Mouse (Mus musculus) erythroblast, embryonic 14.5 days (primary cell): ENCODE measurements around the gene Dcun1d2.

Source experiments
- GATA1 ChIP-seq: IDR thresholded peaks from 2 replicates; pipeline ENCODE4 v1.6.1; 2012; ENCODE audit warnings: low read length, inconsistent platforms, mixed read lengths
- TAL1 ChIP-seq: IDR thresholded peaks from 3 replicates; pipeline ENCODE4 v1.6.1; 2012; ENCODE audit warnings: low read length, inconsistent platforms, mixed read lengths

GRCm38 (mm10) chr8:13217986-13218385, 69.9 kb downstream of the Dcun1d2 start:
- TF ChIP-seq GATA1, result no peak
- no peak for TF ChIP-seq TAL1
